Mouse (Mus musculus): ENCODE results near the gene Coro1a.

Gene Coro1a

GRCm38 (mm10) chr7:126679683-126680082 is 27.9 kb downstream of the Coro1a start:
- no peak for DNase-seq

- no peak for DNase-seq
Measured at GRCm38 (mm10) chr7:126678545-126679341, 28.8 kb downstream of the Coro1a start.

GRCm38 (mm10) chr7:126676631-126677220 is 30.9 kb downstream of the Coro1a start:
- no peak for DNase-seq

GRCm38 (mm10) chr7:126676207-126676606 is 31.4 kb downstream of the Coro1a start, which contains the start of gene Sult1a1:
Sult1a1 (minus strand) TSS chr7:126676432.
- DNase-seq = no peak

- DNase-seq = no peak
Measured at GRCm38 (mm10) chr7:126675104-126675503, 32.5 kb downstream of the Coro1a start.

- DNase-seq = no peak
Measured at GRCm38 (mm10) chr7:126672111-126672510, 35.5 kb downstream of the Coro1a start.

- no peak for DNase-seq
Measured at GRCm38 (mm10) chr7:126670152-126670551, 37.4 kb downstream of the Coro1a start.

GRCm38 (mm10) chr7:126668452-126668851 is 39.1 kb downstream of the Coro1a start:
- no peak for DNase-seq

- no peak for DNase-seq
Measured at GRCm38 (mm10) chr7:126667495-126668090, 40.0 kb downstream of the Coro1a start.

GRCm38 (mm10) chr7:126665269-126665668 is 42.3 kb downstream of the Coro1a start:
- no peak for DNase-seq

GRCm38 (mm10) chr7:126663646-126664045 is 43.9 kb downstream of the Coro1a start:
- no peak for DNase-seq

GRCm38 (mm10) chr7:126659771-126660170 is 47.8 kb downstream of the Coro1a start:
- DNase-seq = no peak

GRCm38 (mm10) chr7:126657522-126657921 is 50.1 kb downstream of the Coro1a start:
- no peak for DNase-seq

- no peak for DNase-seq
Measured at GRCm38 (mm10) chr7:126655695-126656094, 51.9 kb downstream of the Coro1a start.

- no peak for DNase-seq
Measured at GRCm38 (mm10) chr7:126653991-126654390, 53.6 kb downstream of the Coro1a start.

- DNase-seq = no peak
Measured at GRCm38 (mm10) chr7:126650852-126651251, 56.7 kb downstream of the Coro1a start.
